Mouse (Mus musculus) olfactory bulb, adult 2 months (tissue): ENCODE measurements around the gene Med19. TPM values are rescaled to one million over a fixed set of nuclear protein-coding genes. Genes with fewer than 3 reads are reported as not detected.
"Not testable (repeated sequence)": the region's sequence is repeated elsewhere in the genome, so short reads cannot be mapped to it uniquely, and the experiment has no call there.

Experiments used
- H3K27ac ChIP-seq: fragments of 200-500 bp; 2 replicates; pipeline ENCODE4 v1.5.1; 2012; ENCODE audit warnings: low read depth, low read length; ENCODE audit not compliant: insufficient read depth
- H3K4me1 ChIP-seq: fragments of 200-500 bp; 2 replicates; pipeline ENCODE4 v1.6.1; 2012; ENCODE audit warnings: low read length; ENCODE audit not compliant: control insufficient read depth, insufficient read depth
- H3K4me3 ChIP-seq: fragments of 200-500 bp; 2 replicates; pipeline ENCODE4 v1.5.1; 2012; ENCODE audit warnings: mild to moderate bottlenecking, low read depth, low read length, moderate library complexity; ENCODE audit not compliant: insufficient read depth
- CTCF ChIP-seq: fragments of 200-500 bp; IDR thresholded peaks from 2 replicates; pipeline ENCODE4 v1.5.1; 2012; ENCODE audit warnings: low read depth, mild to moderate bottlenecking, low read length, moderate library complexity; ENCODE audit not compliant: insufficient read depth
- POLR2A ChIP-seq: fragments of 200-500 bp; IDR thresholded peaks from 2 replicates; pipeline ENCODE4 v1.6.1; 2012; ENCODE audit warnings: mild to moderate bottlenecking, low read depth, low read length, moderate library complexity; ENCODE audit not compliant: insufficient read depth
- WGBS: fragments of 180-500 bp; shearing (Covaris S2); methylation state at CpG from one replicate; pipeline ENCODE4 v1.1.7; 2018; 5-methylcytosine and 5-hydroxymethylcytosine counted together
- polyA plus RNA-seq: library from polyadenylated mRNA; stranded (reverse); fragments of >200 nt; gene quantifications from 2 replicates; pipeline ENCODE4 v1.2.4, GENCODE M21; 2012; ENCODE audit warnings: low replicate concordance; ENCODE audit not compliant: missing spikeins, insufficient read depth, insufficient read length

The Med19 gene
- polyA plus RNA-seq, 1 experiment = not detected

DNA sequence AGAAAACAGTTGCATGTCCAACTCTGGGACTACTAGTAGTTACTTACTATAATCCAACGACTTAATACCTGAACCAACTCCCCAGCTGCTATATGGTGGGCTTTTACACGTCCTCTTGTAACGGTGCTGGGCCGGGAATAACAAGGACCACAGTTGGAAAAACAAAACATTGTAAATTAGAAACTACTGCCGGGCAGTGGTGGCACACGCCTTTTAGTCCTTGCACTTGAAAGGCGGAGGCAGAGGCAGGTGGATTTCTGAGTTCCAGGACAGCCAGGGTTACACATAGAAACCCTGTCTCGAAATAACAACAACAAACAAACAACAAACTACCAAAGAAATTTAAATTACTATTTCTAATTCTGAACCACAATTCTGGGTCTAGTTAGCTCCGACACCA lies 48.5 kb downstream of the Med19 start:
- no peak for TF ChIP-seq CTCF
- H3K27ac ChIP-seq = no peak overlapping the region
- peak overlapping the region; percentile 61 for H3K4me3 ChIP-seq
- 2% methylated on average over 9 of the region's 9 CpGs for WGBS
- peaks cover 9% of the 10 kb centered on the region for H3K4me1 ChIP-seq

DNA sequence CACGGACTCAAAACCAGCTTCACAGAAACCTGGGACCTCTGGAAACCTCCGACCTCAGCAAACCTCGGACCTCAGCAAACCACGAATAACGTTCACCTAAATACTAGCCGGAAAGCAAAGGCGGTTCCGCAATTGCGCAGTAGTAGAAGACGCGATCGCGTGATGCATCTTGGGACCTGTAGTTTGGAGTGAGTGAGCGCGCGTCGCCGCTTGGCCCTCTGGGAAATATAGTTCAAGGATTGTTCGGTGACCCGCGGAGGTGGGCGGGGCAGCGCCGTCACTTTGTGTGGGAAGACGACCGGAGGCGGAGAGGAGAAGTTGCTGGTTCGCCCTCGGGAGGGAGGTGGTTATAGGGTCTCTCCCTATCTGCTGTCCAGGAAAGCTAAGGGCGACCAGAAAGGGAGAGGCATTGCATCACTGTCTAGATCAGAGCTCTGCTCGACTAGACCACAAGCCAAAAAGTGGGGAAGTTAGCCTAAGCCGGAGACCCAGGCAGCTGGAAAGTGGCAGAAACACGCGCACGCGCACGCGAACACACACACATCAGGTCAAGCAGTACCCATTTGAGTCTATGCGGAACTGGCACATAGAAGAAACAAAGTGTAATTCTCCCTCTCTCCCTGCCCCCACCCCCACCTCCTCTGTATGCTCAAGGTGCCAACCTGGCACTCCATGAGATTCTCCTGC lies 49.1 kb downstream of the Med19 start, which contains the start of gene Clp1:
Gene Clp1, minus strand, starts transcription at position 179 of the 687 bp plus-strand sequence.
- peak within 1 kb of the TSS; percentile 58 for H3K27ac ChIP-seq
- peaks cover 9% of the 10 kb centered on the region for H3K4me1 ChIP-seq
- WGBS = under 1% methylated on average over 39 of the region's 39 CpGs
- TF ChIP-seq CTCF (no peak), POLR2A (peak; percentile 54; the same call in 1 of the 2 replicates)
- H3K4me3 ChIP-seq = peak within 1 kb of the TSS; percentile 61

DNA sequence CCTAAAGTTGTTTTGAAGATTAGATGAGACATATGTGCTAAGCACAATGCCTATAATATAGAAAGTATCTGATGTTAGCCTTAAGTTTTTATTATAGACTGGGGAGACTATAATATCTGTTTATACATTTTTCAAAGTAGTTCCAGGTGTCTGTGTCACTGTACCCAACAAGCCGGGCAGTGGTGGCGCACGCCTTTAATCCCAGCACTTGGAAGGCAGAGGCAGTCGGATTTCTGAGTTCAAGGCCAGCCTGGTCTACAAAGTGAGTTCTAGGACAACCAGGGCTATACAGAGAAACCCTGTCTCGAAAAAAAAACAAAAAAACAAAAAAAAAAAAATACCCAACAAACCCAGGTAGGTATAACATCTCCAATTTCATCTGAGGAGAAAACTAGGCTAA lies 50.0 kb downstream of the Med19 start:
- not testable (repeated sequence) for H3K4me3 ChIP-seq, H3K27ac ChIP-seq, H3K4me1 ChIP-seq
- WGBS = 83% methylated on average over 5 of the region's 5 CpGs

DNA sequence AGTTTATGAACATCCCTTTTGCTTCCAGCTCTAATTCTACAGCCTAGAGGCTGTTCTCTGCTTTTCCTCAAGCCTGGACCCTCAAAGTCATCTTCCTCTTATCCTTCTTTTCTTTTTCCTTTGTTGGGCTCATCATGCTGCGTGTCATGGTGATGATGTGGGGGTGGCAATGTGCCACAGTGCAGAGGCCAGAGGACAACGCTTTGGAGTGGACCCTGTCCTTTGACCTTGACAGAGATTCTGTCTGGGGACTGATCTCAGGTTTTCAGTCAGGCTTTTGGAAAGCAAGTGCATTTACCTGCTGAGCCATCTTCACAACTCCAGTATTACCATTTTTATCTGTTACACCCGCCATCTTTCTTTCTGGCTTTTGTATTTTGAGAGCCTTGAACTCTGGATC lies 53.0 kb downstream of the Med19 start:
- 82% methylated on average over 3 of the region's 3 CpGs for WGBS
- TF ChIP-seq POLR2A (no peak), CTCF (no peak)

DNA sequence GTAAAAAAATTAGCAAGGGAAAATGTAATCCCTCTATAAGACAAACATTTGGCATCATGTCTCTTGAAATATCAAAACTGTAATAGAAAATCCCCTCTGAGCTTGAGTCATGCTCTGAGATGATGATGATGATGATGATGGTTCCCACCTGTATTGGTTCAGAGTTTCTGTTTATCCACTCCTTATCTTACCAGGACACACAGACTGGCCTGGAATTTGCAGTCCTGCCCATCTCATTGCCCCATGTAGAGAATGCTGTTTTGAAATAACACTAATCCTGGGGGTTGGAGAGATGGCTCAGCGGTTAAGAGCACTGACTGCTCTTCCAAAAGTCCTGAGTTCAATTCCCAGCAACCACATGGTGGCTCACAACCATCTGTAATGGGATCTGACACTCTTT lies 54.2 kb downstream of the Med19 start:
- peaks cover 21% of the 10 kb centered on the region for H3K4me1 ChIP-seq
- H3K4me3 ChIP-seq = no peak overlapping the region
- H3K27ac ChIP-seq = no peak overlapping the region
- TF ChIP-seq CTCF = no peak
- TF ChIP-seq POLR2A = no peak
- 88% methylated on average over 1 of the region's 1 CpGs for WGBS

More for the DNA sequence above, 53.0 kb downstream of the Med19 start:
- peaks cover 11% of the 10 kb centered on the region for H3K4me1 ChIP-seq
- no peak overlapping the region for H3K4me3 ChIP-seq
- H3K27ac ChIP-seq = no peak overlapping the region

DNA sequence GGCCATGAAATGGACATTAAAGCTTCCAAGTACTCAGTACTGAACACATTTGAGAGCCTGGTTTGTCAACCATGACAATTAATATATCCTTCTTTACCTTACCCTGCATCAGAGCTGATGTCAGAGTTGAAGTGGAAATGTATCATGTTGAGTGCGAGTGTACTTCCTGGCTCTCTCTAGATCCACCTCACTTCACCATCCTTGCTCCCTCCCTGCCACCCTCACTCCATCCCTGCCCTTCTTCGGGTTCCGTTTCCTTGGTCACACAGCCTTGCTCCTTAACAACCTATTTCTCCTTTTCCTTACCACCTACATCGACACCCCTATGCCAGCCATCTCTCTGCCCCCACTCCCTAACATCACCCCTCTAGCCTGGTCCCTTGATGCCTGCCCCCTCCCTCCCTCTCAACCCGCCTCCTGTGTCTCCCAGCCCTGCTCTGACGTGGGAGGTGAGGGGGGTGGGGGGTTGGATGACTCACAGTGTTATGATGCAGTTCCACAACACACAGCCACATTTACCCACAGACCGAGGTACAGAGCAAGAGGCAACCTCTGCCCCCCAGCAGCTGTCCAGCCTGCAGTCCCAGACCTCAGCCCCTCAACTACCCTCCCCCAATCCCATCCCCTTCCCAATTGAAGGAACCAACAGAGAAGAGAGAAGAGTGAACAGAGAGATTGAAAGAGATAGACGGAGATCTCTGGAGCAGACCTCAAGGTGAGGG lies 55.5 kb downstream of the Med19 start, which contains the start of gene Ypel4:
Gene Ypel4, plus strand, starts transcription at position 480 of the 722 bp plus-strand sequence.
- Histone ChIP-seq H3K4me1 (peaks cover 28% of the 10 kb centered on the region), H3K4me3 (peak within 1 kb of the TSS; percentile 58), H3K27ac (peak within 1 kb of the TSS; percentile 88)
- no peak for TF ChIP-seq CTCF
- peak; percentile 85 for TF ChIP-seq POLR2A
- under 1% methylated on average over 8 of the region's 8 CpGs for WGBS

DNA sequence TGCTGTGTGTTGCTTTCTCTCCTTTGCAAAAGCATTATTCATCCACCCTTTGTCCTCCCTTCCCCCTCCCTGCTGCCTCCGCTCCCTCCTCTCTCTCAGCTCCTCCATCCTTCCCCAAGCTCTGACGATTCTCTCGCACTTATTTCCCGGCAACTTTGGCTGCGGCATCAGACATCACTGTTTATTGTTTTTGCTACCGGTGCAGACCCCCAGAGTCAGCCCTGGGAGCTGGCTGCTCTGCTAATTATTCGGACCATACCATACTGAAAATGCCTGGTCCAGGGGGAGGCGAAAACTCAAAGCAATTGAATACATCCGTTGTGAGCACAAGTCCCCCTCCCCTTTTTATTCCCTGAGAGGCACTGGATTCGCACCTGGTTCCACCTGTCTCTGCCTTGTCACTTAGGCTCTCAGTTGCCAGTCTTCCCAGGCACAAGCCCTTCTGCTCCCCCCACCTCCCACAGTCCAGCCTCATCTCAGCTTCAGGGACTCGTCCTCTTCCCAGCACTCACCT lies 56.2 kb downstream of the Med19 start:
- TF ChIP-seq CTCF (peak; percentile 15; the same call in 1 of the 2 replicates), POLR2A (no peak)

DNA sequence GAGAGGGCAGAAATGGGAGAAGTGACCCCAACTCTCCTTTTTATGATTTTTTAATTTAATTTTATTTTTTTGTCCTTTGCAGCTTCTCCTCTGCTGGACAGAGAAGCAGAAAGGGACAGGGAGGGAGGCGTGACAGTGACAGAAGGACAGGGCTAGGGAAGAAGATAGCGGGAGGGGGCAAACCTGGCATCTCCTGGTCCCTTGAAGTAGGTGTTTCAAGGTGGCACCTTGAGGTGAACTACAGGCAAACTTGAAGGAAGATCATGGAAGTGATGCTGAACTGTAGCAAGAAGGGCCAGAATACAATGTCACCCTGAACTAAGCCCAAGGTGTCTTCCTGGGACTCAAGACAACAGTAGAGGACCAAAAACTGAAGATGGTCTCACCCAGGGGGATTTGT lies 56.7 kb downstream of the Med19 start:
- Histone ChIP-seq H3K4me3 (peak overlapping the region; percentile 58), H3K4me1 (peaks cover 28% of the 10 kb centered on the region), H3K27ac (peak overlapping the region; percentile 39; the same call in 1 of the 2 replicates)
- 4% methylated on average over 2 of the region's 2 CpGs for WGBS
- no peak for TF ChIP-seq CTCF
- TF ChIP-seq POLR2A = no peak

More for the DNA sequence above, 56.2 kb downstream of the Med19 start:
- Histone ChIP-seq H3K27ac (peak overlapping the region; percentile 88), H3K4me3 (peak overlapping the region; percentile 58), H3K4me1 (peaks cover 28% of the 10 kb centered on the region)
- WGBS = 3% methylated on average over 11 of the region's 11 CpGs

DNA sequence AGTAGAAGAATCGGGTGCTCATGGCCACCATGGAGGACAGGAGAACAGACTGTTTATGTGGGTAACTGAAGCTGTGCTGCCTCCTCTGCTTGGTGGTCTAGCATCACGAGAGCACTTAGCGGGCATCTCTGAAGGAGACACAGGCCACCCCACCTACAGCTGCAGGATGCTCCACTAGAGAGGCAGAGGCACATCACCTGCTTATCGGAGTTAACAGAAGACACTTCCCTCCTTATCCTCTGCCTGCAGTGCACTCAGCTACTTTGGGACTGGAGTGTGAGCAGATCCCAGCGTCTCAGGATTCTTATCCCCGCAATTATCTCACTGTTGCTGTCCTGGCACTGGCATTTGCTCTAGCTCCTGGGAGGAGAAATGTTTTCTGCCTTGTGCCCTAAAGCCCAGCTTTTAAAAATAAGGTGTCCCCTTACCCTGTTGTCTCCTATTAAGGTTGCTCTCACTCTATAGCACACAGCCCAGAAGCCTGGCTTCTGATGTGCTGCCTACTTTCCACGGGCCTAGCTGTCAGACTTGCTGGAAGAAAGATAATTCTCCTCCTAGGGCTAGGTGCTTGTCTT lies 57.2 kb downstream of the Med19 start:
- TF ChIP-seq CTCF = no peak
- TF ChIP-seq POLR2A = no peak
- Histone ChIP-seq H3K27ac (peak overlapping the region; percentile 39; the same call in 1 of the 2 replicates), H3K4me3 (peak overlapping the region; percentile 58), H3K4me1 (peaks cover 28% of the 10 kb centered on the region)
- 8% methylated on average over 7 of the region's 7 CpGs for WGBS
